In the genomic region with DNA sequence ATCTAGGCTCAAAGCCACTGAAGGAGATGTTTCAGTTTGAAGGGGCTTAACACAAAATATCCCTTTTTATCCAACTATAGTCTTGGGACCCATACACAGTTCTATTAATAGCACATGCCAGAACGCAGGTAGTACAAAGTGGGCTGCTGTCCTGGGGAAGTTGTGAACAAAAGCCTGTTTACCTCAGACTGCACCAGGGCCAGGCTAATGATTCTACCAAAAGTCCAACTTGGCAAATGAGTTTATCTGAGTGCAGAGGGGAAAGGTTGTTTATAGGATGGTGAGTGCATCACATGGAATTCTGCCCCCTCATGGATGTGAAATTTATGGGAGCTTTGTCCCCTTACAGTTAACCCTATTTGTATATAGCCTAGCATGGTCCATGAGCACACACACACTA, we compare ENCODE assay signal across 21 mouse cellular contexts. TPM values are rescaled to one million over a fixed set of nuclear protein-coding genes. Genes with fewer than 3 reads are reported as not detected.
DNase-seq lines count a peak whose midpoint lies in the region; ATAC-seq and TF ChIP-seq lines count a peak whose summit lies in the region.
"Had no signal": no experiment of that assay in that cellular context is flagged by ENCODE, and none has a peak within 500 bp of the region (broad histone marks: within the 10 kb centered on the region; RNA-seq: fewer than 3 reads in every experiment).

No protein-coding gene starts in this region.

- no peak overlapping the region for H3K9ac ChIP-seq in midbrain, embryonic 15.5 days
- no peak overlapping the region for H3K9ac ChIP-seq in midbrain, embryonic 14.5 days (replicated peaks; ENCODE audit: low read length)
- peak overlapping the region; percentile 53 for H3K9ac ChIP-seq in liver, embryonic 13.5 days
- H3K9ac ChIP-seq in stomach, postnatal 0 days (ENCODE audit: low read length): no peak overlapping the region
- H3K9ac ChIP-seq: embryonic facial prominence, embryonic 12.5 days; heart, embryonic 15.5 days; kidney, embryonic 15.5 days; limb, embryonic 13.5 days; midbrain, embryonic 12.5 days; stomach, embryonic 15.5 days had no signal

- DNase-seq in kidney, adult 2 months: peak; percentile 46
- DNase-seq in kidney, postnatal 4 days: no peak
- DNase-seq in midbrain, embryonic 14.5 days: no peak
- DNase-seq in liver, embryonic 13.5 days: no peak
- no peak for DNase-seq in stomach, postnatal 0 days (ENCODE audit: low spot score)
- no peak for DNase-seq in cerebellum, adult 9-11 months
- DNase-seq: adrenal gland, adult 8-10 months; cerebellum, postnatal 10 days; layer of hippocampus, postnatal 36 days; right cerebral cortex, postnatal 25 days had no signal

- no peaks in the 10 kb centered on the region for H3K27me3 ChIP-seq in kidney, adult 2 months (replicated peaks; ENCODE audit: control insufficient read depth, insufficient read depth, low read length)
- no peaks in the 10 kb centered on the region for H3K27me3 ChIP-seq in midbrain, embryonic 15.5 days (replicated peaks)
- no peaks in the 10 kb centered on the region for H3K27me3 ChIP-seq in midbrain, embryonic 14.5 days (ENCODE audit: control insufficient read depth, insufficient read depth, low read length)
- no peaks in the 10 kb centered on the region for H3K27me3 ChIP-seq in liver, embryonic 13.5 days
- no peaks in the 10 kb centered on the region for H3K27me3 ChIP-seq in stomach, postnatal 0 days (ENCODE audit: control insufficient read depth, insufficient read depth, low read length)
- H3K27me3 ChIP-seq: embryonic facial prominence, embryonic 12.5 days; heart, embryonic 15.5 days; kidney, embryonic 15.5 days; limb, embryonic 13.5 days; midbrain, embryonic 12.5 days; stomach, embryonic 15.5 days had no signal

- TF ChIP-seq EP300 in stomach, postnatal 0 days (optimal IDR thresholded peaks at IDR 0.05): no peak

- no peaks in the 10 kb centered on the region for H3K9me3 ChIP-seq in midbrain, embryonic 15.5 days
- no peaks in the 10 kb centered on the region for H3K9me3 ChIP-seq in midbrain, embryonic 14.5 days (ENCODE audit: control insufficient read depth, low read length)
- no peaks in the 10 kb centered on the region for H3K9me3 ChIP-seq in liver, embryonic 13.5 days (replicated peaks)
- no peaks in the 10 kb centered on the region for H3K9me3 ChIP-seq in stomach, postnatal 0 days (ENCODE audit: control insufficient read depth, low read length)
- H3K9me3 ChIP-seq: embryonic facial prominence, embryonic 12.5 days; heart, embryonic 15.5 days; kidney, embryonic 15.5 days; limb, embryonic 13.5 days; midbrain, embryonic 12.5 days; stomach, embryonic 15.5 days had no signal

- no peak for TF ChIP-seq CTCF in kidney, adult 2 months (conservative IDR thresholded peaks at IDR 0.05; ENCODE audit: insufficient read depth, insufficient read length, low read depth, low read length)
- 0 out of 2 replicates have a peak, but pooled peaks have one; percentile 9 for TF ChIP-seq CTCF in stomach, postnatal 0 days (IDR thresholded peaks at IDR 0.05; ENCODE audit: low read depth)

- no peak for ATAC-seq in midbrain, embryonic 15.5 days (replicated peaks)
- ATAC-seq in midbrain, embryonic 14.5 days (ENCODE audit: low FRiP score, low TSS enrichment): no peak
- ATAC-seq in liver, embryonic 13.5 days (ENCODE audit: low read depth): no peak
- no peak for ATAC-seq in stomach, postnatal 0 days (ENCODE audit: low FRiP score, low TSS enrichment)
- ATAC-seq: forebrain, embryonic 16.5 days had no signal

- peaks cover 4% of the 10 kb centered on the region; the same call in 1 of the 2 replicates for H3K4me1 ChIP-seq in kidney, adult 2 months (ENCODE audit: control insufficient read depth, insufficient read depth, low read length)
- 0 out of 2 replicates have a peak, but pooled peaks cover 9% of the 10 kb centered on the region for H3K4me1 ChIP-seq in midbrain, embryonic 15.5 days
- 0 out of 2 replicates have a peak, but pooled peaks cover 5% of the 10 kb centered on the region for H3K4me1 ChIP-seq in midbrain, embryonic 14.5 days (ENCODE audit: control insufficient read depth, insufficient read depth, low read length)
- H3K4me1 ChIP-seq in liver, embryonic 13.5 days (replicated peaks): peaks cover 31% of the 10 kb centered on the region
- H3K4me1 ChIP-seq in stomach, postnatal 0 days (replicated peaks; ENCODE audit: control insufficient read depth, insufficient read depth): no peaks in the 10 kb centered on the region
- H3K4me1 ChIP-seq: embryonic facial prominence, embryonic 12.5 days; heart, embryonic 15.5 days; kidney, embryonic 15.5 days; limb, embryonic 13.5 days; stomach, embryonic 15.5 days had no signal

- H3K4me3 ChIP-seq in kidney, adult 2 months (ENCODE audit: insufficient read depth, low read depth, low read length): no peak overlapping the region
- no peak overlapping the region for H3K4me3 ChIP-seq in midbrain, embryonic 15.5 days
- H3K4me3 ChIP-seq in midbrain, embryonic 14.5 days (replicated peaks; ENCODE audit: low read depth, low read length): no peak overlapping the region
- no peak overlapping the region for H3K4me3 ChIP-seq in liver, embryonic 13.5 days (replicated peaks)
- H3K4me3 ChIP-seq in stomach, postnatal 0 days (ENCODE audit: low read depth, low read length): no peak overlapping the region
- H3K4me3 ChIP-seq: embryonic facial prominence, embryonic 12.5 days; heart, embryonic 15.5 days; kidney, embryonic 15.5 days; layer of hippocampus, adult 2 months; limb, embryonic 13.5 days; midbrain, embryonic 12.5 days; stomach, embryonic 15.5 days had no signal

- no peak overlapping the region for H3K27ac ChIP-seq in kidney, adult 2 months (ENCODE audit: insufficient read depth, low read depth, low read length)
- 0 out of 2 replicates have a peak overlapping the region, but pooled peaks have one; percentile 8 for H3K27ac ChIP-seq in midbrain, embryonic 15.5 days
- no peak overlapping the region for H3K27ac ChIP-seq in midbrain, embryonic 14.5 days (replicated peaks; ENCODE audit: low read depth, low read length)
- peak overlapping the region; percentile 86 for H3K27ac ChIP-seq in liver, embryonic 13.5 days
- no peak overlapping the region for H3K27ac ChIP-seq in stomach, postnatal 0 days (replicated peaks)
- H3K27ac ChIP-seq: embryonic facial prominence, embryonic 12.5 days; heart, embryonic 15.5 days; kidney, embryonic 15.5 days; layer of hippocampus, adult 2 months; limb, embryonic 13.5 days; midbrain, embryonic 12.5 days; stomach, embryonic 15.5 days had no signal

- no peaks in the 10 kb centered on the region for H3K36me3 ChIP-seq in kidney, adult 2 months (ENCODE audit: control insufficient read depth, insufficient read depth, low read length)
- no peaks in the 10 kb centered on the region for H3K36me3 ChIP-seq in midbrain, embryonic 15.5 days (replicated peaks)
- H3K36me3 ChIP-seq in midbrain, embryonic 14.5 days (ENCODE audit: control insufficient read depth, insufficient read depth, low read length): no peaks in the 10 kb centered on the region
- H3K36me3 ChIP-seq in liver, embryonic 13.5 days: no peaks in the 10 kb centered on the region
- no peaks in the 10 kb centered on the region for H3K36me3 ChIP-seq in stomach, postnatal 0 days (ENCODE audit: control insufficient read depth, insufficient read depth, low read length)
- H3K36me3 ChIP-seq: embryonic facial prominence, embryonic 12.5 days; heart, embryonic 15.5 days; kidney, embryonic 15.5 days; limb, embryonic 13.5 days; midbrain, embryonic 12.5 days; stomach, embryonic 15.5 days had no signal

- no peak for TF ChIP-seq POLR2A in kidney, adult 2 months (IDR thresholded peaks at IDR 0.05; ENCODE audit: low read depth, low read length)

- H3K4me2 ChIP-seq in midbrain, embryonic 15.5 days: no peak overlapping the region
- no peak overlapping the region for H3K4me2 ChIP-seq in midbrain, embryonic 14.5 days (ENCODE audit: low read length)
- peak overlapping the region; percentile 61 for H3K4me2 ChIP-seq in liver, embryonic 13.5 days
- no peak overlapping the region for H3K4me2 ChIP-seq in stomach, postnatal 0 days (replicated peaks; ENCODE audit: low read depth)
- H3K4me2 ChIP-seq: embryonic facial prominence, embryonic 12.5 days; heart, embryonic 15.5 days; kidney, embryonic 15.5 days; limb, embryonic 13.5 days; midbrain, embryonic 12.5 days; stomach, embryonic 15.5 days had no signal

- 42% methylated on average over 1 of the region's 1 CpGs for WGBS in kidney, adult 2 months
- 42% methylated on average over 1 of the region's 1 CpGs for WGBS in midbrain, embryonic 15.5 days
- WGBS in midbrain, embryonic 14.5 days: 39% methylated on average over 1 of the region's 1 CpGs
- WGBS in liver, embryonic 13.5 days (ENCODE audit: insufficient replicate concordance): 59% methylated on average over 1 of the region's 1 CpGs
- WGBS in stomach, postnatal 0 days: 44% methylated on average over 1 of the region's 1 CpGs

RNA-seq across cellular contexts. Expression of a gene that starts 7.6 kb away (rescaled TPM):
- 1,054 and 1,473 TPM in 2 replicates for polyA plus RNA-seq in kidney, adult 2 months (2012; rRNA removed)
- 7.4 and 7.5 TPM in 2 replicates for polyA plus RNA-seq in midbrain, embryonic 15.5 days (2015; fragmentation: Nextera tagmentation; extraction: Ambion mirVana)
- polyA plus RNA-seq in midbrain, embryonic 14.5 days (2014; fragmentation: Nextera tagmentation; extraction: Ambion mirVana): 3.8 and 4.3 TPM in 2 replicates
- polyA plus RNA-seq in liver, embryonic 13.5 days (2015; fragmentation: Nextera tagmentation; extraction: Ambion mirVana): 35.3 and 39.2 TPM in 2 replicates
- polyA plus RNA-seq in stomach, postnatal 0 days (2015; fragmentation: Nextera tagmentation; extraction: Ambion mirVana): 77.4 and 81.0 TPM in 2 replicates

RNA-seq across cellular contexts. Expression of a gene that starts 15.2 kb away (rescaled TPM):
- polyA plus RNA-seq in kidney, adult 2 months (2012; rRNA removed): 3,280 and 4,796 TPM in 2 replicates
- polyA plus RNA-seq in midbrain, embryonic 15.5 days (2015; fragmentation: Nextera tagmentation; extraction: Ambion mirVana): 1,455 and 1,508 TPM in 2 replicates
- 1,381 and 1,864 TPM in 2 replicates for polyA plus RNA-seq in midbrain, embryonic 14.5 days (2014; fragmentation: Nextera tagmentation; extraction: Ambion mirVana)
- 877 and 1,047 TPM in 2 replicates for polyA plus RNA-seq in liver, embryonic 13.5 days (2015; fragmentation: Nextera tagmentation; extraction: Ambion mirVana)
- polyA plus RNA-seq in stomach, postnatal 0 days (2015; fragmentation: Nextera tagmentation; extraction: Ambion mirVana): 805 and 984 TPM in 2 replicates

RNA-seq across cellular contexts. Expression of a gene that starts 22.5 kb away (rescaled TPM):
- 0.11 and 0.23 TPM in 2 replicates for polyA plus RNA-seq in kidney, adult 2 months (2012; rRNA removed)
- not detected in 2 replicates for polyA plus RNA-seq in midbrain, embryonic 15.5 days (2015; fragmentation: Nextera tagmentation; extraction: Ambion mirVana)
- not detected in 2 replicates for polyA plus RNA-seq in midbrain, embryonic 14.5 days (2014; fragmentation: Nextera tagmentation; extraction: Ambion mirVana)
- not detected in 2 replicates for polyA plus RNA-seq in liver, embryonic 13.5 days (2015; fragmentation: Nextera tagmentation; extraction: Ambion mirVana)
- polyA plus RNA-seq in stomach, postnatal 0 days (2015; fragmentation: Nextera tagmentation; extraction: Ambion mirVana): not detected in 2 replicates
- polyA plus RNA-seq: embryonic facial prominence, embryonic 12.5 days; forebrain, embryonic 16.5 days; heart, embryonic 15.5 days; hindbrain, embryonic 11.5 days; kidney, embryonic 15.5 days; limb, embryonic 13.5 days; lung, embryonic 16.5 days; midbrain, embryonic 12.5 days; stomach, embryonic 15.5 days had no signal

RNA-seq across cellular contexts. Expression of a gene that starts 46.4 kb away (rescaled TPM):
- polyA plus RNA-seq in kidney, adult 2 months (2012; rRNA removed): 492 and 514 TPM in 2 replicates
- 14.5 and 16.9 TPM in 2 replicates for polyA plus RNA-seq in midbrain, embryonic 15.5 days (2015; fragmentation: Nextera tagmentation; extraction: Ambion mirVana)
- 9.8 and 12.4 TPM in 2 replicates for polyA plus RNA-seq in midbrain, embryonic 14.5 days (2014; fragmentation: Nextera tagmentation; extraction: Ambion mirVana)
- 49.2 and 50.2 TPM in 2 replicates for polyA plus RNA-seq in liver, embryonic 13.5 days (2015; fragmentation: Nextera tagmentation; extraction: Ambion mirVana)
- polyA plus RNA-seq in stomach, postnatal 0 days (2015; fragmentation: Nextera tagmentation; extraction: Ambion mirVana): 16.1 and 19.7 TPM in 2 replicates

RNA-seq across cellular contexts. Expression of a gene that starts 48.4 kb away (rescaled TPM):
- 5.0 and 6.4 TPM in 2 replicates for polyA plus RNA-seq in kidney, adult 2 months (2012; rRNA removed)
- polyA plus RNA-seq in midbrain, embryonic 15.5 days (2015; fragmentation: Nextera tagmentation; extraction: Ambion mirVana): 2.1 and 2.8 TPM in 2 replicates
- 1.2 TPM in 2 replicates for polyA plus RNA-seq in midbrain, embryonic 14.5 days (2014; fragmentation: Nextera tagmentation; extraction: Ambion mirVana)
- polyA plus RNA-seq in liver, embryonic 13.5 days (2015; fragmentation: Nextera tagmentation; extraction: Ambion mirVana): 0.21 and 0.51 TPM in 2 replicates
- 23.6 and 32.3 TPM in 2 replicates for polyA plus RNA-seq in stomach, postnatal 0 days (2015; fragmentation: Nextera tagmentation; extraction: Ambion mirVana)

Comparison
In these comparisons a context has a peak if more than half of its experiments do, and no peak if none do; other contexts are left out.
1. H3K27ac ChIP-seq: peak in midbrain, embryonic 15.5 days (single experiment) and liver, embryonic 13.5 days (single experiment); none in kidney, adult 2 months (single experiment), midbrain, embryonic 14.5 days (single experiment) and stomach, postnatal 0 days (single experiment).
2. RNA of a gene that starts 7.6 kb away (polyA plus RNA-seq): 1,054 to 1,473 TPM in kidney, adult 2 months; 77.4 to 81.0 TPM in stomach, postnatal 0 days, 35.3 to 39.2 TPM in liver, embryonic 13.5 days, 7.4 to 7.5 TPM in midbrain, embryonic 15.5 days and 3.8 to 4.3 TPM in midbrain, embryonic 14.5 days; every median in the first group is over 10 times any median in the second.